Mouse (Mus musculus) adrenal gland, postnatal 14 days (tissue): ENCODE measurements around the gene Josd2. TPM values are rescaled to one million over a fixed set of nuclear protein-coding genes. Genes with fewer than 3 reads are reported as not detected.
A peak's percentile ranks its signal among the peaks of the same experiment; 100 is the strongest.

Source experiments
- DNase-seq: peaks from one replicate; pipeline ENCODE4 v3.0.0; 2021; ENCODE audit warnings: mixed read lengths
- total RNA-seq: library from RNA; stranded (reverse); gene quantifications from 2 replicates; pipeline ENCODE4 v1.2.3, GENCODE M21; 2021

Josd2 gene
- total RNA-seq, 1 experiment from 2014 or later: 51.2 TPM

DNA sequence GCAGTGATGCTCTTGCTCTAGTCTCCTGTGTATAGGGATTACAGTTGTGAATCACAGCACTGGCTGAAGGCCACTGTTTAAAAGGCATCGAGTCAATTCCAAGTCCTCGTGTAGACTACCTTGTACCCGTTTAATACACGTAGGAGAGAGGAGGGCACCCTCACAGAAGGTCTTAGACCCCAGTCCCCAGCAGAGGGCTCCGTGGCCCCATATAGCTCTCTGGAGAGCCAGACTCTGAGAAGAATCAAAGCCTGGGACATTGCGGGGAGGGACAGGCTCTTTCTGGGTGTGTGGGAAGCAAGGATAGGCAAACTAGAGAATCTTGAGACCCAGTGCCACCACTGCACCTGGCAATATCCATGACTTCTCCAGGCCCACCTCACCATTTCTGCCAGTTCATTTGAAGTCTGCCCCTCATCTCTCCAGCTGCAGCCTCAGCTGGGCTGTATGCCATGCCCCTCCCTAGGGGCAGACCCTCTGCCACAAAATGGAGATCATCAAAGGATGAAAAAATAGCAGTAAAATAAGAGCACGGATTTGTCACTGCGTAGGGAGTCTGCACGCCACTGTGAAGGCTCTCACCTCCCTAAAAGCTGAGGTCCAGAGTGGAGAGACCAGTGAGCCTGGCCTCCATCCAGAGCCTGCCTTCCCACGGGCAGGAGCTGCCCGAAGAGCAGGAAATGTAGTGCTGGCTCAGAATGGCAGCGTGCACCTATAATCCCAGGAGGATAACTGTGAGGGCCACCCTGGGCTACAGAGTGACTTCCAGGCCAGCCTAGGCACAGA lies 21.5 kb upstream of the Josd2 start:
- DNase-seq: no peak

DNA sequence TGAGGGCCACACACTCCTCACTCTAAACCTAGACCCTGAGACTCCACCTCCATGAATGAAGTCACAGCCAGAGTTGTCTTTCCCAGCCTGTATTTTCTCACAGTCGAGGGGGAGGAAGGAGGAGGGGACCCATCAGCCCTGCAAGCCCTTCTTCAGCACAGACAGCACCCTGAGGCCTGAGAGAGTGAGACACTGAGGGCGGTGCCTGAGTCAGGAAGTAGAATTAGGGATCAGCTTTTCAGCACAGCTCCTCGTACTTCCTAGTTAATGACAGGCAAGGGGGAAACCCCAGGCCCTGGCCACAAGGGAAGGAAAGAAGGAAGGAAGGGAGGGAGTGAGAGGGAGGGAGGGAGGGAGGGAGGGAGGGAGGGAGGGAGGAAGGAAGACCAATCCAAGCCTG lies 14.5 kb upstream of the Josd2 start:
- no peak for DNase-seq

DNA sequence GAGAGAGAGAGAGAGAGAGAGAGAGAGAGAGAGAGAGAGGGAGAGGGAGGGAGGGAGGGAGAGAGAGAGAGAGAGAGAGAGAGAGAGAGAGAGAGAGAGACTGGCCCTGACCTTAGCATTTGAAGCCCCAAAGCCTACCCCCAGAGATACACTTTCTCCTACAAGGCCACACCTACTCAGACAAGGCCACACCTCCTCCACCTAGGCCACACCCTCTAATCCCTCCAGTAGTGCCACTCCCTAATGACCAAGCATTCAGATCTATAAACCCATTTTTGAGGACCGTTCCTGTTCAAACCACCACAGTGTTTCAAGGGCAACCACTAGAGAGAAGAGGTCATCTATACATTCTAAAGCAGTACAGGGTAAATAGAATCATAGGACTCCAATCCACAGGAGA lies 11.5 kb upstream of the Josd2 start:
- no peak for DNase-seq

DNA sequence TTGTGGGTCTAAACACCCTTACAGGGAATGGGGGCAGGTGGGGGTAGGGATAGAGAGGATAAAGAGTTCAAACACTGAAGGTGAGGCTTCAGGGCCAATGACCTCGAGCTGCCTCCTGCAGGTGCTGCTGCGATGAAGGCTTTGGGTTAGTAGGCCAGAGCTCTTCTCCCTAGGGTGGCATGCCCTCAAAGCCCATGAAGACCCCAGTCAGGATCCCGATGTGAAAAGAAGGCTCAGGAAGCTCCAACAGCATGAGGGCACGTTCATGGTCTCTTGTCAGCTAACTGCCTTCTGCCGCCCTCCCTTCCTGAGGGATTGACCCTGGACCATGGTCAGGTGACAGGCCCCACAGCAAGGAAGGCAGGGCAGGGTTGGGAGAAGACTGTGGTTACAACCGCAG lies 7.7 kb upstream of the Josd2 start:
- DNase-seq: no peak

DNA sequence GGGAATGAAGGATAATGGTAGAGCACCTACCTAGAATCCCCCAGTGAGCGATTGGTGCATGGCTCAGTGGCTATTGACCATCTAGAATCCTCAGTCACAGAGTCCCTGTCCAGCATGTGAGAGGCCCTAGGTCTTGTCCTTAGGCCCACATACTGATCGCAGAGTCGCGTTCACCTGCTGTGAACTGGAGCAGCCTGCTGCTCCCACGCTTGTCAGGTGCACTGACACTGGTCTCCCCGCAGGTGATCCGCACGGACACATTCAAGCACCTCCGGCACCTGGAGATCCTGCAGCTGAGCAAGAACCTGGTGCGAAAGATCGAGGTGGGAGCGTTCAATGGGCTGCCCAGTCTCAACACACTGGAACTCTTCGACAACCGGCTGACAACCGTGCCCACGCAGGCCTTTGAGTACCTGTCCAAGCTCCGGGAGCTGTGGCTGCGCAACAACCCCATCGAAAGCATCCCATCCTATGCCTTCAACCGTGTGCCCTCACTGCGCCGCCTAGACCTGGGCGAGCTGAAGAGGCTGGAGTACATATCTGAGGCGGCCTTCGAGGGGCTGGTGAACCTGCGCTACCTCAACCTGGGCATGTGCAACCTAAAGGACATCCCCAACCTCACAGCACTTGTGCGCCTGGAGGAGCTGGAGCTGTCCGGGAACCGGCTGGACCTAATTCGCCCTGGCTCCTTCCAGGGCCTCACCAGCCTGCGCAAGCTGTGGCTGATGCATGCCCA lies 6.8 kb upstream of the Josd2 start:
- DNase-seq: no peak

DNA sequence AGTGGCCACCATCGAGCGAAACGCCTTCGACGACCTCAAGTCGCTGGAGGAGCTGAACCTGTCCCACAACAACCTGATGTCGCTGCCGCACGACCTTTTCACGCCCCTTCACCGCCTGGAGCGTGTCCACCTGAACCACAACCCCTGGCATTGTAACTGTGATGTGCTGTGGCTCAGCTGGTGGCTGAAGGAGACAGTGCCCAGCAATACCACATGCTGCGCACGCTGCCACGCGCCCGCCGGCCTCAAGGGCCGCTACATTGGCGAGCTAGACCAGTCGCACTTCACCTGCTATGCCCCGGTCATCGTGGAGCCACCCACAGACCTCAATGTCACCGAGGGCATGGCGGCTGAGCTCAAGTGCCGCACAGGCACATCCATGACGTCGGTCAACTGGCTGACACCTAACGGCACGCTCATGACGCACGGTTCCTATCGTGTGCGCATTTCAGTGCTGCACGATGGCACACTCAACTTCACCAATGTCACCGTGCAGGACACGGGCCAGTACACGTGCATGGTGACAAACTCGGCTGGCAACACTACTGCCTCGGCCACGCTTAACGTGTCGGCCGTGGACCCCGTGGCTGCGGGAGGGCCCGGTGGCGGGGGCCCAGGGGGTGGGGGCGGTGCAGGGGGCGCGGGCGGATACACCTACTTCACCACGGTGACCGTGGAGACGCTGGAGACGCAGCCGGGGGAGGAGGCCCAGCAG lies 6.1 kb upstream of the Josd2 start:
- DNase-seq: no peak

DNA sequence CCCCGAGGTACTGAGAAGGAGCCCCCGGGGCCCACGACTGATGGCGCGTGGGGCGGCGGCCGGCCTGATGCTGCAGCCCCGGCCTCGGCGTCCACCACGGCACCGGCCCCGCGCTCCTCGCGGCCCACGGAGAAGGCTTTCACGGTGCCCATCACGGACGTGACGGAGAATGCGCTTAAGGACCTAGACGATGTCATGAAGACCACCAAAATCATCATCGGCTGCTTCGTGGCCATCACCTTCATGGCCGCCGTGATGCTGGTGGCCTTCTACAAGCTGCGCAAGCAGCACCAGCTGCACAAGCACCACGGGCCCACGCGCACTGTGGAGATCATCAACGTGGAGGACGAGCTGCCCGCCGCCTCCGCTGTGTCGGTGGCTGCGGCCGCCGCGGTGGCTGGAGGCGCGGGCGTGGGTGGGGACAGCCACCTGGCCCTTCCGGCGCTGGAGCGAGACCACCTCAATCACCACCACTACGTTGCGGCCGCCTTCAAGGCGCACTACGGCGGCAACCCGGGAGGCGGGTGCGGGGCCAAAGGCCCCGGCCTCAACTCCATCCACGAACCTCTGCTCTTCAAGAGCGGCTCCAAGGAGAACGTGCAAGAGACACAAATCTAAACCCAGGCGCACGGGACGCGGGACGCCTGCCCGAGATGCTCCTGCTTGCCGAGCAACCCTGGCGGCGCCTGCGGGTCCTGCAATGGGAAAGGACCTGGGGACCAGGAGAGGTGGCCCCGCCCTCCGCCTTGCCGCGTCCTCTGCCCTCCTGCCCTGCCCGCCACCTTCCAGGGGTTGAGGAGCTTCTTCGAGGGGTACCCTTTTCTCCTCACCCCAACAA lies 5.3 kb upstream of the Josd2 start:
- peak; percentile 74 for DNase-seq

DNA sequence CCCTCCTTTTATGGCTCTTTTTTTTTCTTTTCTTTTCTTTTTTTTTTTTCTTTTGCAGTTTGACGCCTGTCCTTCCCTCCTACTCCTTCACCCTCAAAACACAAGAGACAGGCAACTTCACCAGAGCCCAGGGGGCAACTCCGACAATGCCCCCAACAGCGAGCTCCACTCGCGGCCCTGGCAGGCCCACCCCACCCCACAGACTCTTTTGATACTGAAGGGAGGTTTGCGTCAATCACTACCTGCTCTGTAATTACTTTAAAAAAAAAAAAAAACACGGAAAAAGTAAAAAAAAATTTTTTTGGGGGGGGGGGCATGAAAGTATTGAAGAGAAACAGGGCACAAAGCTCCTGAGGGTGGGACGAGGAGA lies 4.7 kb upstream of the Josd2 start:
- no peak for DNase-seq

DNA sequence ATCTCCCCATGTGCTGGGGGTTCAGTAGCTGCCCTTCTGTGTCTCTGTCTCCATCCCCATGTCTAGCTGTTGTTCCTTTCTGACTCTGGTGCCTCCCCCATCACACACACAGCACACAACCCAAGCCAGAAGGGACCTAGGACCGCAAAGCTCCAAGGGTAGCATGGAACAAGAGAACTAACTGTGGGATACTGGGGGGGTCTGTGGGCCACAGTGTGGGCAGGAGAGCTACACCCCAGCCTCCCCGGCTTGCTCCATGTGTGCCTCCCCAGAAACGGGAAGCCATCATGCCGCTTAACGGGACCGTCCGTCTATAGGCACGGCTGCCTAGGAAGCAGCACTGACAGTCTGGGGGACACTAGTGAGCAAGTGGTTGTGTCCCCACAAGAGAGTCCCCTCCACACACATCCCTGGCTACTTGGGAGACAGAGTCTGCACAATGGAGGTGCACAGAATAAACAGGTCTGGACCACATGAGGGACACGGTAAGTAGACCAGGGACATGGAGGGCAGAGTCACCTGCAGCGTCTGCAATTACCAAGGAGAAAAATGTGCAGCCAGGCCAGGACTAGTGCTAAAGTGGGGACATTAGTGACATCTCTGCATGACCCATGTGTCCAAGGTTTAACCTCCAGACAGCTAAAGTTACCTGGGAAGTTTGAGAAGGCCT lies 4.1 kb upstream of the Josd2 start:
- DNase-seq: no peak

DNA sequence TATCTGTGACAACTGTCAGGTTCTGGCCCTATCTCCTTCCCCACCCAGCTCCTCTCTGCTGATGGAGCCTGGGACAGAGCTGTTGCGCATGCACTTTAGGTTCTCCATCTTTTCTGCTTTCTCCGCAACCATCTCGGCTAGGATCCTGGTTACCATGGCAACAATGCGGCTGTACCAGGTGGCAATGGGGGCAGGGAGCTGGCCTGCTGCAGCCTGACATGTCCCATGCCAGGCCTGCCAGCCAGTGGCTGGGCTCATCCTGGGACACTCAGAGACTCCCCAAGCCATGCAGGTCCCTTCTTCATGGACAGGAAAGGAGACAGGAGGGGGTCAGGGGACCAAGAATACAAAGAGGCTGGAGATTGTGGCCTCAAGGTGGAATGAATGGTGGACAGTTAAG lies 3.3 kb upstream of the Josd2 start:
- DNase-seq: no peak

DNA sequence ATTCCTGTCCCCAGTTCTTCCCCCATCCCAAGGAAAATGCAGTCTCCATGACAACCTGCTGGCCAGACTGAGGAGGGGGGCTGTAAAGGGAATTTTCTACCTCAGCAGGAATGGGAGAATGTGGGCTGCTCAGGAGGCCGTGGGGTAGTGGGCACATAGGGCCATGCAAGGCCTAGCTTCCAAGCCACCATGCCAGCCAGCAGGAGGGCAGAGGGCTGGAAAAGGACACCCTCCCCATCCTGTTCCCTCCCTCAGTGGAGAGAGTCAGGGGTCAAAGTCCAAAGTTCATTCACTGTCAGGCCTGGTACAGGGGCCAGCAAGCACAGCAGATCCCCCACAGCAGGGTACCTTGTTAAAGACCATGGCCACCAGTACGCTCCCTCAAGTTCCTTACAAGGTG lies 2.7 kb upstream of the Josd2 start, which contains the start of gene Aspdh:
Aspdh (plus strand) TSS at position 281 of the 400 bp plus-strand sequence.
- DNase-seq: no peak

DNA sequence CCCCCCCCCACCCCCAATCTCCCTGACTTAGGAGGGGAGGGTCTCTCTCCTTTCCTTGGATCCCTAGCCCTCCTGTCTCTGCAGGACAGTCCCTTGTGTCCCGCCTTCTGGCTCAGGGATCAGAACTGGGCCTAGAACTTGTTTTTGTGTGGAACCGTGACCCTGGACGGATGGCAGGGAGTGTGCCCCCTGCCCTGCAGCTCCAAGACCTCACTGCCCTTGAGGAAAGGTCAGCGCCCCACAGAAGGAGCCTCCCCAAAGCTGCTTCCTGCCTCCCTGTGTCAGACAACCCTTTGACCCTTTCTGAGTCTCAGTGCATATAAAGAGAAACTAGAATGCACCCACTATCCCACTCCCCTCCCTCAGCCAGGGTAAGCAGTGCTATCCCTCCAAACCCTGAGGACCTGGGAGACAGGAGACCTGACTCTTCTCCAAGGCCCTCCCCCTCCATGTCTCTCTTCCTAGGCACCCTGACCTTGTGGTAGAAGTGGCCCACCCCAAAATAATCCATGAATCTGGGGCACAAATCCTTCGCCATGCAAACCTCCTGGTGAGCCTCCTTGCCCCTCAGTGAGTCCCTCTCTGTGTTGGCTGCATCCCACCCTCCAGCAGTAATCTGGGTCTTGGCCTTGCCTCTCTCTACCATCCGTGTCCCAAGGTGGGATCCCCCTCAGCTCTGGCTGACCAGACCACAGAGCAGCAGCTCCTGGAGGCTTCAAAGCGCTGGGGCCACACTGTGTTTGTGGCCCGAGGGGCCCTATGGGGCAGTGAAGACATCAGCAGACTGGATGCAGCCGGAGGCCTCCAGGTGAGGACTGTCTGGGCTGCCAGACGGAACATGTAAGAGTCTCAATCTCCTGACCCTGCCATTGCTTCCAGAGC lies 1.5 kb upstream of the Josd2 start:
- DNase-seq: no peak

DNA sequence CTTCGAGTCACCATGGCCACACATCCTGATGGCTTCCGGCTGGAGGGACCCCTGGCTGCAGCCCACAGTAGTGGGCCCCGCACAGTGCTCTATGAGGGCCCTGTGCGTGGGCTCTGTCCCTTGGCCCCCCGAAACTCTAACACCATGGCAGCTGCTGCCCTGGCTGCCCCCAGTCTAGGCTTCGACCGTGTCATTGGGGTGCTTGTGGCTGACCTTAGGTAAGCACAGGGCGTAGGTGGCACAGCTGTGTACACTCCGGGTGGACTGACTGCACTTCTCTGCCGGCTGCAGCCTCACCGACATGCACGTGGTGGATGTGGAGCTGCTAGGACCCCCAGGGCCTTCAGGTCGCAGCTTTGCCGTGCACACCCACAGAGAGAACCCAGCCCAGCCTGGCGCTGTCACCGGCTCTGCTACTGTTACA lies 880 bp upstream of the Josd2 start:
- DNase-seq: no peak

DNA sequence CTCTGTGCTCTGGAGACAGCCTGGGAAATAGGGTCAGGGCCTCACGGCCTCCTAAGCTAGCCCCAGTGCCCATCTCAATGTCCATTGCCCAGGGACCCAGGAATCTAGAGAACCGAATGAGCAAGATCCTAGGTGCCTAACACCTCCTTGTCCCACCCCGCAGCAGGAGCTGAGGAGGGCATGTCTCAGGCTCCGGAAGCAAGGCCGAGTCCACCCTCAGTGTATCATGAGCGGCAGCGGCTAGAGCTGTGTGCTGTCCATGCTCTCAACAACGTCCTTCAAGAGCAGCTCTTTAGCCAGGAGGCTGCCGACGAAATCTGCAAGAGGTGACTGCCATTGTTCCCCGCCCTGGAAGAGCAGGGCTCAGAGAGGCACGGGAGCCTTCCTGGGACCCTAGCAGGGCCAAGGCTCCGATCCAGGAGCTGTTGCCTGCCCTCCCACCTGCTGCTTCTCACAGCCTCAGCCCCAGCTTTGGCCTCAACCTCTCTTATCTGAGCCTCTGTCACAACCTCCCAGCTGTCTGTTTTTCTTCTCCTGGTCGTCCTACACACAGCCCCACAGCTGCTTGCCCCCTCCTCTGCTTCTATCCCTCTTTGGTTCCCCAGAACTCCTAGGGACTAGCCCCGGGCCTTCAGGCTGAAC lies 985 bp downstream of the Josd2 start:
- DNase-seq: no peak

DNA sequence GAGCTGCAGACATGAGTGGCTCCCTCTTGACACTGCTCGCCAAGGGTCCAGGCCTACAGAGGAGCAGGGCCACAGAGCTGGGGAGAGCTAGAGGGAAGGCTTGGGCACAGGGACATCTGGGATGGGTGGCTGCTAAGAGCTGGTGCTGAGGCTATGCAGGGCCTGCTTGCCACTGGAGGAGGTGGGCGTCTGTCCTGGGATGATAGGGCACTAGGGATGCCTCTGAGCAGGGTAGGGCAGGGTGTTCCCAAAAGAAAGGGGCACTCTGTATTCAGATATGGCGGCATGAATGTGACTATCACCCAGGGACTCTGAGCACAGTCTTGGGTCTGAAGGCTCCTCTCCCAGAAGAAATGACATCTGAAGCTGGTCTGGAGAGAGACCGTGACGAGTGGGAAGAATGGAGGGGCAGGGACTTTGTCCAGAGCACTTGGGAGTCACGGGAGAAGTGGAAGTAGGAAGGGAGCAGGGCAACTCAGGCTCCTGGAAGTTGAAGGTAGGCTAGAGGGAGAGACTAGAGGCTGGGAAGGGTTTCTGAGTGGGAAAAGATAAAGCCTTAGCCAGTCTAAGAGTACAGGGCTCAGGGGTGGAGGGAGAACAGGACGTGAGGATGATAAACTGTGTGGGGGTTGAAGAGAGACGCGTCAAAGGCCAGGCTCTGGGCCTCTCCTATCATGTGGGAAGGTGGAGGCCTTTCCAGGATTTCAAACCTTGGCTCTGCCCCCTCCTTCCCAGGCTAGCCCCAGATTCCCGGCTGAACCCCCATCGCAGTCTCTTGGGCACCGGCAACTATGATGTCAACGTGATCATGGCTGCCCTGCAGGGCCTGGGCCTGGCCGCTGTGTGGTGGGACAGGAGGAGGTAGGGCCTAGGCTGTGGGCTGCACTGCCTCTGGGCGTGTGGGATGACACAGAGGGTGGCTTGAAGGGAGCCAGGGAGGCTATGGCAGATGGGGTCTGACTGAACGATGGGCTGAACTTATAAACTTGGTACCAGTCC lies 2.2 kb downstream of the Josd2 start:
- no peak for DNase-seq

DNA sequence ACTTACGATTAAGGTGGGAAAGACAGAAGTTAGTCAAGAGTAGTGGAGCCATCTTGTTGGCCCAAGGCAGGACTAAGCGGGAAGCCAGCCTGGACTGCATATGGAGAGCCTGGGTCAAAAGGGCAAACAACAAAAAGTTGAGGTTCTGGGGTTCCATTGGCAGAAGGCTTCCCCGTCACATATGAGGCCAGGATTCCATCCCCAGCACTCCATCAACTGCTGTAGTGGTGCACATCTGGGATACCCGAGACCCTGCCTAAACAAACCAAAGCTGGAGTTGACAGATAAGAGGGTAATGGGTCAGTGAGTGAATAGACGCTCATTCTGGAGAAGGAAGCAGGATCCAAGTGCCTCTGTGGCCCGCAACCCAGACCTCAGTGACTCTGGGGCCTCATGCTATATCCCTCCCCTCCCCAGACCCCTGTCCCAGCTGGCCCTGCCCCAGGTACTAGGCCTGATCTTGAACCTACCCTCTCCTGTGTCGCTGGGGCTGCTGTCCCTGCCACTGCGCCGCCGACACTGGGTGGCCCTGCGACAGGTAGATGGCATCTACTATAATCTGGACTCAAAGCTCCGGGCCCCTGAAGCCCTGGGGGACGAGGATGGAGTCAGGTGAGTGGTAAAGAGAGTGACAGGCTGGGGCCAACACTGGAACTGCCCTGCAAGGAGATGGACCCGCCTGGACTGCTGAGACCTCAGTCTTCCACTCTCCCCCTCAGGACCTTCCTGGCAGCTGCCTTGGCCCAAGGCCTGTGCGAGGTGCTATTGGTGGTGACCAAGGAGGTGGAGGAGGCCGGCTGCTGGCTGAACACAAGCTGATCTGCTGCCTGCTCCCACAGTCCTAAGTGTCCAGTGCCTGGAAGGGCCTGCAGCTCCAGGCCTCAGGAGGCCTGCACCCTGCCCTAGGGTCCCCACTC lies 3.2 kb downstream of the Josd2 start:
- no peak for DNase-seq

DNA sequence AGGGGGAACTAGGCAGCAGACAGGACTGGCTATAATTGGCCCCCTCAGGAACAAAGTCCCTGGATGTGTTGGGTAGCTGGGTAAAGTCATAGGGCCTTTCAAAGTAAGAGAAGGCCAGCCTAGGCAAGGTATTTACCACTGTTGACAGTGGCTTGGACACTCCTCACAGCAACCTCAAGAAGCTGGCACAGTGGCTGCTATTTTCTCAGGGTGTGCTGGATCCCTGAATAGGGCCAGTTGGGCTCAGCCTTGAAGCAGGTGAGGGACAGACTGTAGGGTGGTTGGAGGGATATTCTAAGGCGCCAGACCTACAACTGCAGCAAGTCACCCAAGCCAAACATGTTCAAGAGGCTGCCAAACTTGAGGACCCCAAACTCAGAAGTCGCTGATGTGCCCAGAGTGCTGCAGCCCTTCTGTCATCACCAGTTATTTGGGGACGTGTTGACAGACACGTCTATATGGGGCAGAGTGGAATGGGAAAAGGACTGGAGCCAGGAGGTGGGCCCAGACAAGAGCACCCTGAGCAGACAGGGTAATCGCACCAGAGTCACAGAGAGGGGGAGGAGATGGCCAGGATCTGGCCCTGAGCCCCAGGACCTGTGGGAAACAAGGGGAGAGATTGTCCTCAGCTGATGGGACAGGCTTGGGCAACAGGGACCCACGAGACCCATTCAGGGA lies 4.2 kb downstream of the Josd2 start:
- DNase-seq: no peak
